Mouse (Mus musculus) cerebellum, adult 11 months (tissue): ENCODE data around the gene Prss41.
A peak's percentile ranks its signal among the peaks of the same experiment; 100 is the strongest.

Experiments used
- DNase-seq: peaks from one replicate; pipeline ENCODE4 v3.0.0; 2022

Prss41 gene

GRCm38 (mm10) chr17:23825591-23825990, 18.4 kb downstream of the Prss41 start:
- no peak for DNase-seq

- no peak for DNase-seq
Observed at GRCm38 (mm10) chr17:23823614-23824013, 20.4 kb downstream of the Prss41 start.

- DNase-seq, result no peak
Observed at GRCm38 (mm10) chr17:23823018-23823417, 21.0 kb downstream of the Prss41 start.

- DNase-seq, result no peak
Observed at GRCm38 (mm10) chr17:23822094-23822493, 21.9 kb downstream of the Prss41 start.

GRCm38 (mm10) chr17:23820731-23821130, 23.2 kb downstream of the Prss41 start:
- DNase-seq, result no peak

- no peak for DNase-seq
Observed at GRCm38 (mm10) chr17:23819235-23819634, 24.7 kb downstream of the Prss41 start.

GRCm38 (mm10) chr17:23818579-23818978, 25.4 kb downstream of the Prss41 start:
- DNase-seq, result no peak

GRCm38 (mm10) chr17:23815641-23816040, 28.3 kb downstream of the Prss41 start:
- DNase-seq, result no peak

GRCm38 (mm10) chr17:23807918-23808317, 36.1 kb downstream of the Prss41 start:
- no peak for DNase-seq

- DNase-seq, result peak; percentile 58
Observed at GRCm38 (mm10) chr17:23806867-23807266, 37.1 kb downstream of the Prss41 start.

GRCm38 (mm10) chr17:23804426-23805085, 39.4 kb downstream of the Prss41 start:
- no peak for DNase-seq

GRCm38 (mm10) chr17:23803366-23804041, 40.5 kb downstream of the Prss41 start:
- DNase-seq, result peak; percentile 69

- peak; percentile 98 for DNase-seq
Observed at GRCm38 (mm10) chr17:23802746-23803365, 41.1 kb downstream of the Prss41 start.

GRCm38 (mm10) chr17:23801627-23802026, 42.3 kb downstream of the Prss41 start:
- no peak for DNase-seq

- DNase-seq, result no peak
Observed at GRCm38 (mm10) chr17:23797316-23797715, 46.7 kb downstream of the Prss41 start.

- no peak for DNase-seq
Observed at GRCm38 (mm10) chr17:23795323-23795722, 48.6 kb downstream of the Prss41 start.

- DNase-seq, result no peak
Observed at GRCm38 (mm10) chr17:23791079-23791357, 53.0 kb downstream of the Prss41 start.

- peak; percentile 61 for DNase-seq
Observed at GRCm38 (mm10) chr17:23790269-23791078, 53.5 kb downstream of the Prss41 start, which contains the start of gene Srrm2. TSS of gene Srrm2 (plus strand) at chr17:23790532.

- DNase-seq, result no peak
Observed at GRCm38 (mm10) chr17:23789749-23790268, 54.2 kb downstream of the Prss41 start.

GRCm38 (mm10) chr17:23788973-23789372, 55.0 kb downstream of the Prss41 start:
- DNase-seq, result no peak
